Mouse (Mus musculus): ENCODE measurements at regions not wholly inside any gene's neighbourhood (a gene's known extent, or its start where the extent isn't known, plus 50 kb on each side); places are given as distances from the start of the nearest gene placed in this dataset.

DNA sequence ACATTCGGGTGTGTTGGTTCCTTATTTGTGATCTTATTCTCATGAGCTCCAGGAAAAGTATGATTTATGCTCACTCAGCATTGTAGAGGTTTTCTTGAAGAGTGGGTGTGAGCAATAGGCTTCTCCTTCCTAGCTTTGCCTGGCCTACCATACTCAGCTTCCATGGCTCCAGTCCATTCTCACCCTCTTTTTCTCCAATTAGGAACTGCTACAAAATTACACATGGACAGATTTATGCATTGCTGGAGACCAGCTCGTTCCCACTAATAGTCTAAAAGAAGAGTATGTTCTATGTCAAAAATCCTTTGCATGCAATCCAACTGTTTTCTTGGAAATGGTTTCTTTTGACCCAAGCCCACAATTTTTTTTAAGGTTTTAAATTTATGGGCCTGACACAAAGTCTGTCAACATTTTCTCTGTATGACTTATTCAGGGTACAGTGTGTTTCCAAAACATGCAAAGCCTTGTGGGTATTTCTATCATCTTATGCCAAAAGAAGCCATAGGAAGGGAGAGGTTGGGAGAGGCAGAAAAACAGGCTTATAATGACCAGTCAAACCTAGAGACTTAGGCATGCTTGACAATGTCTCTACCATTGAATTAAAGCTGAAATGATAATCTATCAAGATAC is 186.4 kb downstream of the Tle1 start:
- no peak for TF ChIP-seq EP300 (IDR thresholded peaks at IDR 0.05; ENCODE audit: low read depth)
- no peak for TF ChIP-seq CTCF (IDR thresholded peaks at IDR 0.05; ENCODE audit: low read depth)
